In the genomic region with DNA sequence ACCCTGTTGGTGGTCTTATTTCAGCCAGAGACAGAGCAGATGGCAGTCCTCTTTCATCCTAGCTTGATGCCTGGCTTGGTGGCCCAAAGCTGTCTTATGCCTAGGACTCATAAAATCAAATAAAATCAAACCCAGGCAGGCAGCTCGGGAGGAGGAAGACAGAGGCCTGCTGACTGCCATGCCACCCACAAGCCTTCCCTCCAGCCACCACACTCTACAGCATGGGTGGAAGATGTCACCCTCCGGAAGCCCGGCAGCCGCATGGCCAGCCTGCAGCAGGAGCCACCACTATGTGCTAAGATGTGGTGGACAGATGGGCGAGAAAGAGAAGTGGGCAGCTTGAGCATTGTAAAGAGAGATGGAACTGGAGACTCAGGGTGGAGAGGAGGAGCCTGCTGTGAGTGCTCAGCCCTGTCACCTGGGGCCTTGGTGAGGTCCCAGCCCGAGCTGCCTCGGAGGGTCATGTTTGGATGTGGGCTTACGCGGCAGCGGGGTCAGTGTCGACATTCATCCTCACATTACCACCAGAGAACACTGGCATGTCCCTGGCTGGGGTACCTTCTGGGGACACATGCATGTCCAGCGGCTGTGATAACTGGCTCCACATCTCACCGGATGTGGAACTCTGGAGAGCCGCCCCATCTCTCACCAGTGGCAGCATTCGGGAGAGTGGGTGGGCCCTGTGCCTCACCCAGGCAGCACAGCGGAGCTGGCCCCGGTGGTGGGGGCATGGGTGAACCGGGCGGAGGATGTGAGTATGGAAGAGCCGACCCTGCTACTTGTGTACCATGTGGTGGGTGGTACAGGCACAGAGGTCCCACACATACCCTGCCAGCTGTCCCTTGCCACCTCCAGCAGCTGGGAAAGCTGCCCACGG, we compare ENCODE assay signal across 9 mouse cellular contexts. TPM values are rescaled to one million over a fixed set of nuclear protein-coding genes. Genes with fewer than 3 reads are reported as not detected.
A peak's percentile ranks its signal among the peaks of the same experiment; 100 is the strongest.
DNase-seq lines count a peak whose midpoint lies in the region; ATAC-seq lines count a peak whose summit lies in the region.
"Had no signal": no experiment of that assay in that cellular context is flagged by ENCODE, and none has a peak within 500 bp of the region (broad histone marks: within the 10 kb centered on the region; RNA-seq: fewer than 3 reads in every experiment).

No protein-coding gene starts in this region.

- H3K27me3 ChIP-seq in forebrain, embryonic 11.5 days (ENCODE audit: control insufficient read depth, insufficient read depth, low read length): no peaks in the 10 kb centered on the region
- no peaks in the 10 kb centered on the region for H3K27me3 ChIP-seq in forebrain, embryonic 13.5 days
- H3K27me3 ChIP-seq in embryonic facial prominence, embryonic 13.5 days: peaks cover 3% of the 10 kb centered on the region; the same call in 1 of the 2 replicates
- H3K27me3 ChIP-seq in liver, embryonic 13.5 days: no peaks in the 10 kb centered on the region

- no peak for DNase-seq in forebrain, embryonic 11.5 days (ENCODE audit: low spot score)
- peak; percentile 58 for DNase-seq in left cerebral cortex, postnatal 4 days
- DNase-seq in left cerebral cortex, adult 8-10 months (ENCODE audit: low spot score in 2 of 2): no peak
- no peak for DNase-seq in liver, embryonic 13.5 days
- DNase-seq in Muller cell, postnatal 12 days (ENCODE audit: inconsistent ontology term): no peak
- DNase-seq in gastrocnemius, postnatal 25 days: no peak

- WGBS in forebrain, embryonic 11.5 days: 41% methylated on average over 21 of the region's 21 CpGs
- 37% methylated on average over 20 of the region's 21 CpGs for WGBS in forebrain, embryonic 13.5 days
- WGBS in embryonic facial prominence, embryonic 13.5 days: 37% methylated on average over 21 of the region's 21 CpGs
- 33% methylated on average over 21 of the region's 21 CpGs for WGBS in liver, embryonic 13.5 days (ENCODE audit: insufficient replicate concordance)

- no peak overlapping the region for H3K27ac ChIP-seq in forebrain, embryonic 11.5 days (ENCODE audit: low read depth, low read length)
- H3K27ac ChIP-seq in forebrain, embryonic 13.5 days: no peak overlapping the region
- H3K27ac ChIP-seq in embryonic facial prominence, embryonic 13.5 days: 0 out of 2 replicates have a peak overlapping the region, but pooled peaks have one; percentile 5
- H3K27ac ChIP-seq in liver, embryonic 13.5 days: no peak overlapping the region

- no peak overlapping the region for H3K9ac ChIP-seq in forebrain, embryonic 11.5 days (ENCODE audit: low read length)
- H3K9ac ChIP-seq in forebrain, embryonic 13.5 days: no peak overlapping the region
- no peak overlapping the region for H3K9ac ChIP-seq in embryonic facial prominence, embryonic 13.5 days
- no peak overlapping the region for H3K9ac ChIP-seq in liver, embryonic 13.5 days

- intact Hi-C loops in left cerebral cortex, postnatal 4 days (cut with DNase I): no loop called here

- no peaks in the 10 kb centered on the region for H3K9me3 ChIP-seq in forebrain, embryonic 11.5 days (ENCODE audit: control insufficient read depth, low read length)
- no peaks in the 10 kb centered on the region for H3K9me3 ChIP-seq in forebrain, embryonic 13.5 days (replicated peaks)
- no peaks in the 10 kb centered on the region for H3K9me3 ChIP-seq in embryonic facial prominence, embryonic 13.5 days
- H3K9me3 ChIP-seq in liver, embryonic 13.5 days (replicated peaks): no peaks in the 10 kb centered on the region

- 0 out of 2 replicates have a peak, but pooled peaks have one; percentile 15 for ATAC-seq in forebrain, embryonic 11.5 days (replicated peaks; ENCODE audit: low FRiP score)
- no peak for ATAC-seq in forebrain, embryonic 13.5 days
- no peak for ATAC-seq in embryonic facial prominence, embryonic 13.5 days (ENCODE audit: insufficient number of reproducible peaks, insufficient read depth, low FRiP score, low TSS enrichment, low read depth)
- no peak for ATAC-seq in liver, embryonic 13.5 days (ENCODE audit: low read depth)

- no peaks in the 10 kb centered on the region for H3K36me3 ChIP-seq in forebrain, embryonic 11.5 days (ENCODE audit: control insufficient read depth, insufficient read depth, low read length)
- no peaks in the 10 kb centered on the region for H3K36me3 ChIP-seq in forebrain, embryonic 13.5 days (ENCODE audit: poor library complexity, severe bottlenecking)
- H3K36me3 ChIP-seq in embryonic facial prominence, embryonic 13.5 days: no peaks in the 10 kb centered on the region
- H3K36me3 ChIP-seq in liver, embryonic 13.5 days: no peaks in the 10 kb centered on the region

- no peak overlapping the region for H3K4me3 ChIP-seq in forebrain, embryonic 11.5 days (ENCODE audit: low read depth, low read length)
- no peak overlapping the region for H3K4me3 ChIP-seq in forebrain, embryonic 13.5 days
- H3K4me3 ChIP-seq in embryonic facial prominence, embryonic 13.5 days: no peak overlapping the region
- no peak overlapping the region for H3K4me3 ChIP-seq in liver, embryonic 13.5 days (replicated peaks)

- no peaks in the 10 kb centered on the region for H3K4me1 ChIP-seq in forebrain, embryonic 11.5 days (replicated peaks; ENCODE audit: control insufficient read depth, insufficient read depth, low read length)
- H3K4me1 ChIP-seq in forebrain, embryonic 13.5 days: no peaks in the 10 kb centered on the region
- peaks cover 4% of the 10 kb centered on the region; the same call in 1 of the 2 replicates for H3K4me1 ChIP-seq in embryonic facial prominence, embryonic 13.5 days
- no peaks in the 10 kb centered on the region for H3K4me1 ChIP-seq in liver, embryonic 13.5 days (replicated peaks)

- H3K4me2 ChIP-seq in forebrain, embryonic 11.5 days (ENCODE audit: low read depth, low read length, severe bottlenecking): no peak overlapping the region
- no peak overlapping the region for H3K4me2 ChIP-seq in forebrain, embryonic 13.5 days
- H3K4me2 ChIP-seq in embryonic facial prominence, embryonic 13.5 days: peak overlapping the region; percentile 16; the same call in 1 of the 2 replicates
- peak overlapping the region; percentile 23; the same call in 1 of the 2 replicates for H3K4me2 ChIP-seq in liver, embryonic 13.5 days

RNA-seq across cellular contexts. Expression of a gene that starts 29.9 kb away (rescaled TPM):
- 1.2 and 2.0 TPM in 2 replicates for polyA plus RNA-seq in forebrain, embryonic 11.5 days (2014; fragmentation: Nextera tagmentation; extraction: Ambion mirVana)
- 5.9 and 6.6 TPM in 2 replicates for polyA plus RNA-seq in forebrain, embryonic 13.5 days (2015; fragmentation: Nextera tagmentation; extraction: Ambion mirVana)
- total RNA-seq in left cerebral cortex, postnatal 4 days (2021): 10 to 100 TPM; 61.6 to 62.1 TPM
- total RNA-seq in left cerebral cortex, adult 8-10 months (2022): 100 to 1,000 TPM; 105 to 126 (median 115) TPM
- 1.7 and 3.0 TPM in 2 replicates for polyA plus RNA-seq in embryonic facial prominence, embryonic 13.5 days (2015; fragmentation: Nextera tagmentation; extraction: Ambion mirVana)
- 0.18 and 0.27 TPM in 2 replicates for polyA plus RNA-seq in liver, embryonic 13.5 days (2015; fragmentation: Nextera tagmentation; extraction: Ambion mirVana)
- total RNA-seq in gastrocnemius, postnatal 25 days (2021): under 1 TPM; 0.46 TPM
- total RNA-seq: neutrophil, adult 5-6 weeks had no signal

Comparison
In these comparisons a context has a peak if more than half of its experiments do, and no peak if none do; other contexts are left out.
1. H3K4me2 ChIP-seq: peak in embryonic facial prominence, embryonic 13.5 days (single experiment) and liver, embryonic 13.5 days (single experiment); none in forebrain, embryonic 11.5 days (single experiment) and forebrain, embryonic 13.5 days (single experiment).